Mouse (Mus musculus): ENCODE data around the gene Lsm2. TPM values are rescaled to one million over a fixed set of nuclear protein-coding genes. Genes with fewer than 3 reads are reported as not detected.
"Not testable (repeated sequence)": the region's sequence is repeated elsewhere in the genome, so short reads cannot be mapped to it uniquely, and the experiment has no call there.

Lsm2 gene
- polyA plus RNA-seq, 1 experiment from 2014 or later, result 238 TPM

DNA sequence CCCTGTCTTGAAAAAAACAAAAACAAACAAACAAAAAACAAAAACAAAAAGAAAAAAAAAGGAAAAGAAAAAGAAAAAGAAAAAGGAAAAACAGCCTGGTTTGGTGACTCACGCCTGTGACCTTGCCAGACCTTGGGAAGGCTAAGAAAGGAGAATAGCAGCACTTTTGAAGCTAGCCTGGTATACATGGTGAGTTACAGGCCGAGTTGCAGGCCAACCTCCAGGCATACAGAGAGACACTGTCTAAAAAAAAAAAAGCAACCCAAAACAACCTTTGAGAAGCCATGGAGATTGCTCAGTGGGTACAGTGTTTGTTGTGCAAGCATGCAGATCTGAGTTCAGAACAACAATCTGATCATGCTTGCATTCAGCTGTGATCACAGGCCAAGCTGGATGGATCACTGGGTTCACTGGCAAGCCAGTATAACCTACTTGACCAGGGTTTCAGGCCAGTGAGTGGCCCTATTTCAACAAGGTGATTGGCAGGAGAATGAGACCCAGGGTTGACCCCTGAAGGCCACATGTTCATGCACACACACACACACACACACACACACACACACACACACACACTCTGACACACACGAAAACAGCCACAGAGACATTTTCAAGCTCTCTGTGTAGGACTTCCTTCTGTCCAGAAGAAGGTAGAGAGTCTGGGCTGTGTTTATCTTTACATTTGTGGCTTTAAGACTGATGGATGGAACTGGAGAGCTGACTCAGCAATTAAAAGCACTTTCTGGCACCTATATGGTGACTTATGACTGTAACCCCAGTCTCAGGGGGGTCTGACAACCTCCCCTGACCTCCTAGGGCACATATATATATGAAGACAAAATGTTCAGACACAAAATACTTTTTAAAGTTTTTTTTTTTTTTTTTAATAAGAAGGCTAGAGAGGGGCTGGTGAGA is 5.8 kb upstream of the Lsm2 start:
- no peaks in the 10 kb centered on the region for H3K9me3 ChIP-seq
- H3K27ac ChIP-seq, result no peak overlapping the region
- H3K36me3 ChIP-seq (replicated peaks), result no peaks in the 10 kb centered on the region
- H3K9ac ChIP-seq, result no peak overlapping the region
- H3K4me3 ChIP-seq (replicated peaks), result no peak overlapping the region
- ATAC-seq (ENCODE audit: low FRiP score), result no peak
- no peak overlapping the region for H3K4me2 ChIP-seq
- WGBS, result 88% methylated on average over 3 of the region's 3 CpGs
- H3K4me1 ChIP-seq, result peaks cover 15% of the 10 kb centered on the region
- peaks cover 10% of the 10 kb centered on the region; the same call in 1 of the 2 replicates for H3K27me3 ChIP-seq

DNA sequence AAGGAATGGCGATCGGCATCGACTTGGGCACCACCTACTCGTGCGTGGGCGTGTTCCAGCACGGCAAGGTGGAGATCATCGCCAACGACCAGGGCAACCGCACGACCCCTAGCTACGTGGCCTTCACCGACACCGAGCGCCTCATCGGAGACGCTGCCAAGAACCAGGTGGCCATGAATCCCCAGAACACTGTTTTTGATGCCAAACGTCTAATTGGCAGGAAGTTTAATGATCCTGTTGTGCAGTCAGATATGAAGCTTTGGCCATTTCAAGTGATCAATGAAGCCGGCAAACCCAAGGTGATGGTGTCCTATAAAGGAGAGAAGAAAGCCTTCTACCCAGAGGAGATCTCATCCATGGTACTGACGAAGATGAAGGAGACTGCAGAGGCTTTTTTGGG is 4.7 kb upstream of the Lsm2 start:
- WGBS, result 96% methylated on average over 20 of the region's 20 CpGs
- peaks cover 10% of the 10 kb centered on the region; the same call in 1 of the 2 replicates for H3K27me3 ChIP-seq
- H3K36me3 ChIP-seq (replicated peaks), result no peaks in the 10 kb centered on the region
- H3K27ac ChIP-seq, result no peak overlapping the region
- no peak overlapping the region for H3K4me3 ChIP-seq (replicated peaks)
- no peaks in the 10 kb centered on the region for H3K9me3 ChIP-seq
- peaks cover 20% of the 10 kb centered on the region for H3K4me1 ChIP-seq
- ATAC-seq (ENCODE audit: low FRiP score), result no peak
- H3K9ac ChIP-seq, result no peak overlapping the region
- H3K4me2 ChIP-seq, result no peak overlapping the region

DNA sequence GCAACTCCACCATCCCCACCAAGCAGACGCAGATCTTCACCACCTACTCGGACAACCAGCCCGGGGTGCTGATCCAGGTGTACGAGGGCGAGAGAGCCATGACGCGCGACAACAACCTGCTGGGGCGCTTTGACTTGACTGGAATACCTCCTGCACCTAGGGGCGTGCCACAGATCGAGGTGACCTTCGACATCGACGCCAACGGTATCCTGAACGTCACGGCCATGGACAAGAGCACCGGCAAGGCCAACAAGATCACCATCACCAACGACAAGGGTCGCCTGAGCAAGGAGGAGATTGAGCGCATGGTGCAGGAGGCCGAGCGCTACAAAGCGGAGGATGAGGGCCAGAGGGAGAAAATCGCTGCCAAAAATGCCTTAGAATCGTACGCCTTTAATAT is 3.4 kb upstream of the Lsm2 start:
- ATAC-seq (ENCODE audit: low FRiP score), result no peak
- Histone ChIP-seq H3K4me1 (peaks cover 25% of the 10 kb centered on the region), H3K4me3 (replicated peaks) (no peak overlapping the region), H3K36me3 (replicated peaks) (no peaks in the 10 kb centered on the region), H3K27me3 (peaks cover 3% of the 10 kb centered on the region; the same call in 1 of the 2 replicates), H3K9ac (no peak overlapping the region), H3K4me2 (no peak overlapping the region), H3K27ac (no peak overlapping the region), H3K9me3 (no peaks in the 10 kb centered on the region)
- 91% methylated on average over 27 of the region's 27 CpGs for WGBS

DNA sequence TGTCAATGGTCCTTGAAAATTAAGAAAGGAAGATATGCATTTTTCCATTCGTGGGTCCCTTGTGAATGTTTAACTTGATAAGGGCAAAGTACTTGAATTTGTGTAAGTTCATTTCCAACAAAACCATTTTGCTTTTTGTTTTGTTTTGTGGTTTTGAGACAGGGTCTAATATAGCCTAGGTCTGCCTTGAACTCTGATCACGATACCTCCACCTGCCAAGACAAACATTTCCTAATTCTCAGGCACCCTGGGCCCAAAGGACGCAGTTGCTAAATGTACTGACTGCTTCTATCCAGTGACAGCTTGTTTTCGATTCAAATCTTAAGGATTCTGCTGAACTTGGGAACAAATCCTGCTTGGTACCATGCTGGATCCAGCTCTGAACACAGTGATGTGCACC is 2.0 kb upstream of the Lsm2 start:
- ATAC-seq (ENCODE audit: low FRiP score), result no peak
- Histone ChIP-seq H3K4me3 (replicated peaks) (no peak overlapping the region), H3K27ac (no peak overlapping the region), H3K9ac (no peak overlapping the region), H3K9me3 (no peaks in the 10 kb centered on the region), H3K27me3 (no peaks in the 10 kb centered on the region), H3K4me2 (no peak overlapping the region), H3K4me1 (peaks cover 28% of the 10 kb centered on the region), H3K36me3 (replicated peaks) (0 out of 2 replicates have a peak, but pooled peaks cover under 1% of the 10 kb centered on the region)
- WGBS, result 89% methylated on average over 4 of the region's 4 CpGs

DNA sequence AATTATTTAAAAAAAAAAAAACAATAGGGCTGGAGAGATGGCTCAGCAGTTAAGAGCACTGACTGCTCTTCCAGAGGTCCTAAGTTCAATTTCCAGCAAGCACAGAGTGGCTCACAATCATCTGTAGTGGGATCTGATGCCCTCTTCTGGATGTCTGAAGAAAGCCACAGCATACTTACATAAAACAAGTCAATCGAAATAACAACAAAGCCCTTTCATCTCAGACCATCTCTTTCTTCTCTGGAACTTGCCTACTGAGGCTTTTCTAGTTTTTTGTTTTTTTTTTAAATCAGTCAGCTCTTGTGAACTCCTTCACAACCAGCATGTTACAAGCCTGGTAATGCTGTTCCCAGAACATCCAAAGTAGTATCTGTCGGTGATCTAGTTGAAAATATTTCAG is 1.0 kb upstream of the Lsm2 start:
- no peak for ATAC-seq (ENCODE audit: low FRiP score)
- H3K36me3 ChIP-seq (replicated peaks), result peaks cover 10% of the 10 kb centered on the region
- 21% methylated on average over 2 of the region's 2 CpGs for WGBS
- H3K9me3 ChIP-seq, result no peaks in the 10 kb centered on the region
- H3K4me2 ChIP-seq, result peak overlapping the region; percentile 88
- H3K4me3 ChIP-seq (replicated peaks), result peak overlapping the region; percentile 90
- peaks cover 28% of the 10 kb centered on the region for H3K4me1 ChIP-seq
- H3K27ac ChIP-seq, result 0 out of 2 replicates have a peak overlapping the region, but pooled peaks have one; percentile 38
- H3K27me3 ChIP-seq, result no peaks in the 10 kb centered on the region
- H3K9ac ChIP-seq, result peak overlapping the region; percentile 90

DNA sequence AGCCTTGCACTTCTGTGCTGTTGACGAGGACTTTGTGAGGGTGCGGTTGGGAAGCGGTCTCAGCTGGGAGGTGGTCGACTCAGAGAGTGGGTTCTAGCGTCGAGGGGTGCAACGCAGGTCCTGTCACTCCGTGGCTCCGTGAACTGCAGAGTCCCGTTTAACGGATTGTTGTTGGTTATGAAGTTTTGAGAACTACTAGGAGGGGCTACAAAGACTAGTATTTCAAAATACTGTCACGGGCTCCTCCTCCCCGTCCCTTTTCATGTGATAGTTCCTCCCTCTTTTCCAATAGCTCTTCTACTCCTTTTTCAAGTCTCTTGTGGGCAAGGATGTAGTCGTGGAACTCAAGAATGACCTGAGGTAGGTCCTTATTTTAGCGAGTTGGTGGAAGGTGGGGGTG is 666 bp downstream of the Lsm2 start:
- peak overlapping the region; percentile 98 for H3K27ac ChIP-seq
- peak overlapping the region; percentile 90 for H3K4me3 ChIP-seq (replicated peaks)
- H3K36me3 ChIP-seq (replicated peaks), result peaks cover 22% of the 10 kb centered on the region
- ATAC-seq (ENCODE audit: low FRiP score), result peak; percentile 24
- H3K4me1 ChIP-seq, result peaks cover 28% of the 10 kb centered on the region
- H3K9ac ChIP-seq, result peak overlapping the region; percentile 90
- WGBS, result under 1% methylated on average over 15 of the region's 15 CpGs
- no peaks in the 10 kb centered on the region for H3K9me3 ChIP-seq
- H3K27me3 ChIP-seq, result no peaks in the 10 kb centered on the region
- H3K4me2 ChIP-seq, result peak overlapping the region; percentile 88

DNA sequence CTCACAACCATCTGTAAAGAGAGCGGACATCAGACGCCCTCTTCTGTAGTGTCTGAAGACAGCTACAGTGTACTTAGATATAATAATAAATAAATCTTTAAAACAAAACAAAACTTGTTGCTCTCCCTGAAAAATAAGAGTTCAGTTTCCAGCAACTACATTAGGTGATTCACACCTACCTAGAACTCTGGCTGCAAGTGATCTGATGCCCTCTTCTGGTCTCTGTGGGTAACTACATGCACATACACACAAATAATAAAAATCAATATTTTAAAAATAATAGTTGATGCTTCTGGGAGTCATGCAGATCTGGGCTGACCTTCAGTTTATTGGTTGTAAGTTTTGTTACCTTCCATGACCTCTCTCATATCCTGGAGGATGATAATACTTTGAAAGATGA is 2.6 kb downstream of the Lsm2 start:
- Histone ChIP-seq H3K4me1 (peaks cover 28% of the 10 kb centered on the region), H3K27ac (no peak overlapping the region), H3K9ac (no peak overlapping the region), H3K27me3 (no peaks in the 10 kb centered on the region), H3K4me2 (no peak overlapping the region), H3K4me3 (replicated peaks) (no peak overlapping the region), H3K9me3 (no peaks in the 10 kb centered on the region), H3K36me3 (replicated peaks) (peaks cover 28% of the 10 kb centered on the region)
- no peak for ATAC-seq (ENCODE audit: low FRiP score)
- 67% methylated on average over 2 of the region's 2 CpGs for WGBS

DNA sequence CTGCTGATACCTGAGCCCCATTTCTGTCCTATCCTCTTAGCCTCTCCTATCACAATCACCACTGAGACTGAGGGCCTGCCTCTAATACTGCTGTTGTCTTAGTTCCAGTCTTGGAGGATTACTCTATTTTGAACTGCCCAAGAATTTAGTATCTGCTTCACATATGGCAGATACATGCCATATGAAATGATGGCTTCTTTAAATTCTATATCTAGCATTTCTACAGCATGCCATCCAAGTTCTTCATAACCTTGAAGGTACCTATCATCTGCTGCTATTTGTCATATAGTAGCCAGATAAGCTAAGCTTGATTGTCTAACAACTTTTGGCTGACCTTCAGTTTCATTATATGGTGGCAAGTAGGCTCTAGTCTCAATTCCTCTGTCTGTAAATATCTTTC is 13.1 kb downstream of the Lsm2 start:
- H3K36me3 ChIP-seq (replicated peaks), result peaks cover 42% of the 10 kb centered on the region
- no peak overlapping the region for H3K4me2 ChIP-seq
- no peak for ATAC-seq (ENCODE audit: low FRiP score)

DNA sequence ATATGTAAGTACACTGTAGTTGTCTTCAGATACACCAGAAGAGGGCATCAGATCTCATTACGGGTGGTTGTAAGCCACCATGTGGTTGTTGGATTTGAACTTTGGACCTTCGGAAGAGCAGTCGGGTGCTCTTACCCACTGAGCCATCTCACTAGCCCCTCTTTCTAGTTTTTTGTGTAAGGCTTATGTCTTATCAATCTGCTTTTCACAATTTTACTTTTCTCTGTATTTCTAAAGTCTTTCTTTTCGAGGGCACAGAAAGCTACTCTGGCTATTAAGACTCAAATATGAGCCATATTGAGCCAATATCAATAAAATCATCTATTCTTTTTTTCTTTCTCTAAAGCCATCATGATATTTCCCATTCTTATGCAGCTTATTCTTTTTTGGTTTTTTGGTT is 13.5 kb downstream of the Lsm2 start:
- H3K4me3 ChIP-seq (replicated peaks); H3K4me2 ChIP-seq; H3K9me3 ChIP-seq; H3K9ac ChIP-seq; H3K27ac ChIP-seq; ATAC-seq (ENCODE audit: low FRiP score); H3K27me3 ChIP-seq: not testable (repeated sequence)
- H3K4me1 ChIP-seq, result peaks cover 32% of the 10 kb centered on the region
- WGBS, result 90% methylated on average over 4 of the region's 4 CpGs
- peaks cover 39% of the 10 kb centered on the region for H3K36me3 ChIP-seq (replicated peaks)

More for the DNA sequence above, 13.1 kb downstream of the Lsm2 start:
- H3K9ac ChIP-seq, result no peak overlapping the region
- peaks cover 27% of the 10 kb centered on the region for H3K4me1 ChIP-seq
- no peaks in the 10 kb centered on the region for H3K9me3 ChIP-seq
- H3K4me3 ChIP-seq (replicated peaks), result no peak overlapping the region
- H3K27ac ChIP-seq, result no peak overlapping the region
- H3K27me3 ChIP-seq, result no peaks in the 10 kb centered on the region

DNA sequence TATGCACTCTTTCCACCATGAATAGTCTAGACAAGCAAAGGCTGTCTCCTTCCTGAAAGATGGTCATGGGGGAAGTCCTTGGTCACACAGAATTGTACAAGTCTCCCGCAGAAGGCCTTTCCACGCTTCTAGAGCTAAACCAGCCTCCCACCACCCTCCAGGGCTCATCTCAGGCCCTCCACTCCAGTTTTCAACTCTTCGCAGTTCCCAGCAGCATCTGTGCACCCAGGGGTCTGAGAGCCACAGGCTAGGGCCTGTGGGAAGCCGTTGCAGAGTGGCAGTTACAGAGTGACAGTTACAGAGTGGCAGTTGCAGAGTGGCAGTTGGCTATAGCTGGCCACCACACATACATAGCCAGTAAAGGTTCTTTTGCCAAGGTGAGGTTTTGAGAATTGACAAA is 14.3 kb downstream of the Lsm2 start:
- not testable (repeated sequence) for ATAC-seq (ENCODE audit: low FRiP score); H3K4me2 ChIP-seq; H3K27ac ChIP-seq; H3K9me3 ChIP-seq; H3K27me3 ChIP-seq; H3K9ac ChIP-seq; H3K4me3 ChIP-seq (replicated peaks)
- WGBS, result 94% methylated on average over 4 of the region's 4 CpGs
- H3K4me1 ChIP-seq, result peaks cover 32% of the 10 kb centered on the region
- peaks cover 32% of the 10 kb centered on the region for H3K36me3 ChIP-seq (replicated peaks)

DNA sequence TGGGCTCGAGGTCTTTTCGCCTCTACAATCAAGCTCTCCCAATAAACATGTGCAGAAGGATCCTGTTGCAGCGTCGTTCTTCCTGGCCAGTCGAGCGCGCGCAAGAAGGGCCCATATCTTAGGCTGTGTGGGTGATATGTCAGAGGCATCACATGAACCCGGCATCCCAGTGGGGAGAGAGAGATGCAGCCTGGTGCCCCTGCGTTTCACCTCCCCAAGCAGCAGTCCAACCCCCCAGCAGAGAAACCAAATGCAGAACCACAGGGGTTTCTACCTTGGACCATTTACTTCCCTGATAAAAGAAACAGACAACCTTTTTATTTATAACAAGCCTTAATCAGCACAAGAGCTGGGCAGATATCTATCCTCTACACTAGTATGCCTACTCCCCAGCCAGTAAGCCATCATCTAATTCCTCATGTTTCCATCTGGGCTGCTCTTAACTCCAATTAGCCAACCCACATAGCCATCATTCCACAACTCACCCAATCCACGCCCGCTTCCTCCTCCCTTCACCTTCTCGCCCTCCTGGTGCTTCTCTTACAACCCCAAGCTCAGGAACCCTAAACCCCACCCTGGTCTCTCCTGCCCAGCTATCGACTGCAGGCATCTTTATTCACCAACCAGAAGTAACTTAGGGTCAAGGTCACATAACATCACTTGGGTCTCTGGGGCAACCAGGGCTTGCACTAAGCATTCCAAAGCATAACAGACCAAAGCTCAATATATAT is 14.9 kb downstream of the Lsm2 start:
- Histone ChIP-seq H3K27me3 (no peaks in the 10 kb centered on the region), H3K4me2 (peak overlapping the region; percentile 25), H3K27ac (no peak overlapping the region), H3K9ac (peak overlapping the region; percentile 25; the same call in 1 of the 2 replicates), H3K36me3 (replicated peaks) (peaks cover 26% of the 10 kb centered on the region), H3K9me3 (no peaks in the 10 kb centered on the region), H3K4me3 (replicated peaks) (0 out of 2 replicates have a peak overlapping the region, but pooled peaks have one; percentile 3), H3K4me1 (peaks cover 34% of the 10 kb centered on the region)
- 92% methylated on average over 13 of the region's 14 CpGs for WGBS
- ATAC-seq (ENCODE audit: low FRiP score), result no peak

DNA sequence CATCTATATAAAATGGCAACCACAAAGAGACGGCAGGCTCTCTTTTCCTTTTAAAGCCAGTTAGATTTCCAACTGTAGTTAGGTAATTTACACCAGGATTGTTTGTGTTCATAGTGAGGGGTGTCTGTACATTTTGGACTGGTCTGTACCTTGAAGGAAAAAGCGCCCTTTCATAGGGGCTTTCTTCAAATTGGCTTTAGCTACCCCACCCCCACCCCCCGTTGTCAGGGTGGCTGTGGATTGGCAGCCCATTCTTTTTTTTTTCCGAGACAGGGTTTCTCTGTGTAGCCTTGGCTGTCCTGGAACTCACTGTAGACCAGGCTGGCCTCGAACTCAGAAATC is 15.5 kb downstream of the Lsm2 start:
- peak overlapping the region; percentile 25 for H3K4me2 ChIP-seq
- peaks cover 24% of the 10 kb centered on the region for H3K36me3 ChIP-seq (replicated peaks)
- 91% methylated on average over 5 of the region's 5 CpGs for WGBS
- H3K27me3 ChIP-seq, result no peaks in the 10 kb centered on the region
- peaks cover 39% of the 10 kb centered on the region for H3K4me1 ChIP-seq
- H3K4me3 ChIP-seq (replicated peaks), result no peak overlapping the region
- H3K27ac ChIP-seq, result no peak overlapping the region
- H3K9ac ChIP-seq, result peak overlapping the region; percentile 25; the same call in 1 of the 2 replicates
- ATAC-seq (ENCODE audit: low FRiP score), result no peak
- H3K9me3 ChIP-seq, result no peaks in the 10 kb centered on the region
